Mouse (Mus musculus) R1 (cell line): Measurements from ENCODE around the gene Casp9.
A peak's percentile ranks its signal among the peaks of the same experiment; 100 is the strongest.

Experiments used
- DNase-seq: peaks from one replicate; pipeline ENCODE4 v3.0.0-alpha.2; 2018; ENCODE audit warnings: low read depth, low spot score

Gene Casp9

GRCm38 (mm10) chr4:141865006-141865405 lies 71.6 kb downstream of the Casp9 start:
- peak; percentile 80 for DNase-seq
